Mouse (Mus musculus): ENCODE measurements around the gene Jph2. TPM values are rescaled to one million over a fixed set of nuclear protein-coding genes. Genes with fewer than 3 reads are reported as not detected.
A peak's percentile ranks its signal among the peaks of the same experiment; 100 is the strongest.

The Jph2 gene
- polyA plus RNA-seq, 1 experiment from 2014 or later, result 0.25 TPM

- H3K4me2 ChIP-seq (ENCODE audit: low read depth, low read length, severe bottlenecking), result no peak overlapping the region
- H3K27ac ChIP-seq (ENCODE audit: low read depth, low read length), result no peak overlapping the region
- ATAC-seq (replicated peaks; ENCODE audit: low FRiP score), result no peak
- peak; percentile 46 for DNase-seq (ENCODE audit: low spot score)
- no peaks in the 10 kb centered on the region for H3K36me3 ChIP-seq (ENCODE audit: control insufficient read depth, insufficient read depth, low read length)
- no peaks in the 10 kb centered on the region for H3K4me1 ChIP-seq (replicated peaks; ENCODE audit: control insufficient read depth, insufficient read depth, low read length)
- no peak overlapping the region for H3K9ac ChIP-seq (ENCODE audit: low read length)
- no peaks in the 10 kb centered on the region for H3K9me3 ChIP-seq (ENCODE audit: control insufficient read depth, low read length)
- peaks cover 3% of the 10 kb centered on the region; the same call in 1 of the 2 replicates for H3K27me3 ChIP-seq (ENCODE audit: control insufficient read depth, insufficient read depth, low read length)
- WGBS, result 22% methylated on average over 4 of the region's 4 CpGs
- no peak overlapping the region for H3K4me3 ChIP-seq (ENCODE audit: low read depth, low read length)
Measured at GRCm38 (mm10) chr2:163433971-163434370, 36.2 kb upstream of the Jph2 start.

- Histone ChIP-seq H3K9ac (ENCODE audit: low read length) (no peak overlapping the region), H3K9me3 (ENCODE audit: control insufficient read depth, low read length) (no peaks in the 10 kb centered on the region), H3K4me3 (ENCODE audit: low read depth, low read length) (no peak overlapping the region), H3K27ac (ENCODE audit: low read depth, low read length) (no peak overlapping the region), H3K27me3 (ENCODE audit: control insufficient read depth, insufficient read depth, low read length) (no peaks in the 10 kb centered on the region), H3K4me1 (replicated peaks; ENCODE audit: control insufficient read depth, insufficient read depth, low read length) (no peaks in the 10 kb centered on the region), H3K36me3 (ENCODE audit: control insufficient read depth, insufficient read depth, low read length) (no peaks in the 10 kb centered on the region), H3K4me2 (ENCODE audit: low read depth, low read length, severe bottlenecking) (no peak overlapping the region)
- ATAC-seq (replicated peaks; ENCODE audit: low FRiP score), result no peak
- DNase-seq (ENCODE audit: low spot score), result peak; percentile 26
- WGBS, result 89% methylated on average over 9 of the region's 9 CpGs
Measured at GRCm38 (mm10) chr2:163431289-163431688, 33.5 kb upstream of the Jph2 start.

GRCm38 (mm10) chr2:163428346-163429011, 30.7 kb upstream of the Jph2 start:
- WGBS, result 47% methylated on average over 4 of the region's 4 CpGs
- Histone ChIP-seq H3K36me3 (ENCODE audit: control insufficient read depth, insufficient read depth, low read length) (no peaks in the 10 kb centered on the region), H3K27me3 (ENCODE audit: control insufficient read depth, insufficient read depth, low read length) (no peaks in the 10 kb centered on the region)

DNA sequence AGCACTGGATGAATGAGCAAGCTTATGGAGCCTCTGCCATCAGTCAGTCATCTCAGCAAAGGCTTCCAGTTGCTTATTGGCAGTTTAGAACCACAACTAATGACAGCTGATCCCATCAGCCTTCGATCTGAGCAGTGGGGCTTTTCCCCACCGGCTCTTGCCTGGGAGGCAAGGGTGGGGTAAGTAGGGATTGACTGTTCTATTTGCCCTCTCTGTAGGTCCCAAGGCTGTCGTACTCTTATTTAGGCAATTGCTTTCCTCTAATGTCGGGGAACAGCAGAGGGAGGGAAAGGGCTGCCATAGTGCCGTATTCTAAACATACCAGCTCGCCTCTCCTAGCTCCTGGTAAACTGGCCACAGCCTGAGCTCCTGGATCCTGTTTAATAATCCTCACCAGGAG, 26.8 kb upstream of the Jph2 start, which contains the start of gene Oser1:
Oser1 (minus strand) TSS at position 101 of the 400 bp plus-strand sequence.
- Histone ChIP-seq H3K4me1 (replicated peaks; ENCODE audit: control insufficient read depth, insufficient read depth, low read length) (peaks cover 3% of the 10 kb centered on the region; the same call in 1 of the 2 replicates), H3K27me3 (ENCODE audit: control insufficient read depth, insufficient read depth, low read length) (no peaks in the 10 kb centered on the region), H3K9me3 (ENCODE audit: control insufficient read depth, low read length) (no peaks in the 10 kb centered on the region), H3K4me2 (ENCODE audit: low read depth, low read length, severe bottlenecking) (no peak within 1 kb of the TSS), H3K36me3 (ENCODE audit: control insufficient read depth, insufficient read depth, low read length) (no peaks in the 10 kb centered on the region), H3K27ac (ENCODE audit: low read depth, low read length) (no peak within 1 kb of the TSS), H3K4me3 (ENCODE audit: low read depth, low read length) (no peak within 1 kb of the TSS), H3K9ac (ENCODE audit: low read length) (no peak within 1 kb of the TSS)
- DNase-seq (ENCODE audit: low spot score) (peak; percentile 28), ATAC-seq (replicated peaks; ENCODE audit: low FRiP score) (no peak)
- WGBS, result 88% methylated on average over 6 of the region's 6 CpGs

More at GRCm38 (mm10) chr2:163428346-163429011, 30.7 kb upstream of the Jph2 start:
- ATAC-seq (replicated peaks; ENCODE audit: low FRiP score), result no peak
- H3K4me1 ChIP-seq (replicated peaks; ENCODE audit: control insufficient read depth, insufficient read depth, low read length), result no peaks in the 10 kb centered on the region
- no peak overlapping the region for H3K9ac ChIP-seq (ENCODE audit: low read length)
- H3K27ac ChIP-seq (ENCODE audit: low read depth, low read length), result no peak overlapping the region
- no peaks in the 10 kb centered on the region for H3K9me3 ChIP-seq (ENCODE audit: control insufficient read depth, low read length)
- no peak overlapping the region for H3K4me3 ChIP-seq (ENCODE audit: low read depth, low read length)
- DNase-seq (ENCODE audit: low spot score), result peak; percentile 26
- no peak overlapping the region for H3K4me2 ChIP-seq (ENCODE audit: low read depth, low read length, severe bottlenecking)

- no peak for ATAC-seq (replicated peaks; ENCODE audit: low FRiP score)
- Histone ChIP-seq H3K4me2 (ENCODE audit: low read depth, low read length, severe bottlenecking) (no peak overlapping the region), H3K27ac (ENCODE audit: low read depth, low read length) (no peak overlapping the region), H3K4me1 (replicated peaks; ENCODE audit: control insufficient read depth, insufficient read depth, low read length) (peaks cover 6% of the 10 kb centered on the region; the same call in 1 of the 2 replicates), H3K4me3 (ENCODE audit: low read depth, low read length) (no peak overlapping the region), H3K27me3 (ENCODE audit: control insufficient read depth, insufficient read depth, low read length) (no peaks in the 10 kb centered on the region), H3K9ac (ENCODE audit: low read length) (no peak overlapping the region), H3K9me3 (ENCODE audit: control insufficient read depth, low read length) (no peaks in the 10 kb centered on the region), H3K36me3 (ENCODE audit: control insufficient read depth, insufficient read depth, low read length) (no peaks in the 10 kb centered on the region)
- 83% methylated on average over 9 of the region's 9 CpGs for WGBS
- DNase-seq (ENCODE audit: low spot score), result peak; percentile 40
Measured at GRCm38 (mm10) chr2:163422895-163423660, 25.3 kb upstream of the Jph2 start.

- H3K27me3 ChIP-seq (ENCODE audit: control insufficient read depth, insufficient read depth, low read length), result no peaks in the 10 kb centered on the region
- H3K27ac ChIP-seq (ENCODE audit: low read depth, low read length), result no peak overlapping the region
- H3K4me3 ChIP-seq (ENCODE audit: low read depth, low read length), result peak overlapping the region; percentile 96
- DNase-seq (ENCODE audit: low spot score) (no peak), ATAC-seq (replicated peaks; ENCODE audit: low FRiP score) (no peak)
- peak overlapping the region; percentile 72 for H3K9ac ChIP-seq (ENCODE audit: low read length)
- peak overlapping the region; percentile 74 for H3K4me2 ChIP-seq (ENCODE audit: low read depth, low read length, severe bottlenecking)
- no peaks in the 10 kb centered on the region for H3K36me3 ChIP-seq (ENCODE audit: control insufficient read depth, insufficient read depth, low read length)
- H3K4me1 ChIP-seq (replicated peaks; ENCODE audit: control insufficient read depth, insufficient read depth, low read length), result peaks cover 9% of the 10 kb centered on the region; the same call in 1 of the 2 replicates
- no peaks in the 10 kb centered on the region for H3K9me3 ChIP-seq (ENCODE audit: control insufficient read depth, low read length)
- 37% methylated on average over 10 of the region's 10 CpGs for WGBS
Measured at GRCm38 (mm10) chr2:163420366-163420886, 22.6 kb upstream of the Jph2 start.

- peak; percentile 99 for ATAC-seq (replicated peaks; ENCODE audit: low FRiP score)
- H3K9me3 ChIP-seq (ENCODE audit: control insufficient read depth, low read length), result no peaks in the 10 kb centered on the region
- H3K4me2 ChIP-seq (ENCODE audit: low read depth, low read length, severe bottlenecking), result peak overlapping the region; percentile 80
- peak overlapping the region; percentile 31; the same call in 1 of the 2 replicates for H3K27ac ChIP-seq (ENCODE audit: low read depth, low read length)
- under 1% methylated on average over 71 of the region's 71 CpGs for WGBS
- no peaks in the 10 kb centered on the region for H3K27me3 ChIP-seq (ENCODE audit: control insufficient read depth, insufficient read depth, low read length)
- peak overlapping the region; percentile 83 for H3K9ac ChIP-seq (ENCODE audit: low read length)
- DNase-seq (ENCODE audit: low spot score), result peak; percentile 99
- H3K4me3 ChIP-seq (ENCODE audit: low read depth, low read length), result peak overlapping the region; percentile 96
- no peaks in the 10 kb centered on the region for H3K36me3 ChIP-seq (ENCODE audit: control insufficient read depth, insufficient read depth, low read length)
- peaks cover 9% of the 10 kb centered on the region; the same call in 1 of the 2 replicates for H3K4me1 ChIP-seq (replicated peaks; ENCODE audit: control insufficient read depth, insufficient read depth, low read length)
Measured at GRCm38 (mm10) chr2:163419346-163420045, 21.7 kb upstream of the Jph2 start.

GRCm38 (mm10) chr2:163418841-163419345, 21.1 kb upstream of the Jph2 start:
- DNase-seq (ENCODE audit: low spot score), result no peak
- H3K36me3 ChIP-seq (ENCODE audit: control insufficient read depth, insufficient read depth, low read length), result no peaks in the 10 kb centered on the region
- no peak; the same call in 1 of the 2 replicates for ATAC-seq (replicated peaks; ENCODE audit: low FRiP score)

More at GRCm38 (mm10) chr2:163418841-163419345, 21.1 kb upstream of the Jph2 start:
- Histone ChIP-seq H3K9me3 (ENCODE audit: control insufficient read depth, low read length) (no peaks in the 10 kb centered on the region), H3K9ac (ENCODE audit: low read length) (peak overlapping the region; percentile 83), H3K4me1 (replicated peaks; ENCODE audit: control insufficient read depth, insufficient read depth, low read length) (peaks cover 9% of the 10 kb centered on the region; the same call in 1 of the 2 replicates), H3K27ac (ENCODE audit: low read depth, low read length) (peak overlapping the region; percentile 25; the same call in 1 of the 2 replicates), H3K4me3 (ENCODE audit: low read depth, low read length) (peak overlapping the region; percentile 96), H3K27me3 (ENCODE audit: control insufficient read depth, insufficient read depth, low read length) (no peaks in the 10 kb centered on the region), H3K4me2 (ENCODE audit: low read depth, low read length, severe bottlenecking) (peak overlapping the region; percentile 80)
- WGBS, result under 1% methylated on average over 50 of the region's 50 CpGs
